Mouse (Mus musculus): ENCODE data around the gene Bcl7b. TPM values are rescaled to one million over a fixed set of nuclear protein-coding genes. Genes with fewer than 3 reads are reported as not detected.
A peak's percentile ranks its signal among the peaks of the same experiment; 100 is the strongest.

Gene Bcl7b
- total and polyA plus RNA-seq, 2 experiments from 2014 or later = 18.5 to 32.5 TPM

GRCm38 (mm10) chr5:135192431-135192830 lies 24.3 kb downstream of the Bcl7b start:
- DNase-seq (ENCODE audit: low spot score) = no peak
- H3K9me3 ChIP-seq (ENCODE audit: low read length) = no peaks in the 10 kb centered on the region
- H3K27me3 ChIP-seq (ENCODE audit: insufficient read depth, low read length) = no peaks in the 10 kb centered on the region
- no peak overlapping the region for H3K9ac ChIP-seq (replicated peaks; ENCODE audit: low read length)
- H3K27ac ChIP-seq = no peak overlapping the region
- H3K4me1 ChIP-seq (ENCODE audit: insufficient read depth, low read length) = peaks cover 17% of the 10 kb centered on the region
- no peak overlapping the region for H3K4me2 ChIP-seq (ENCODE audit: low read depth, low read length)
- TF ChIP-seq CTCF (IDR thresholded peaks at IDR 0.05; ENCODE audit: low read depth) = no peak
- ATAC-seq = no peak
- H3K36me3 ChIP-seq (ENCODE audit: insufficient read depth, low read length) = no peaks in the 10 kb centered on the region
- WGBS = 98% methylated on average over 1 of the region's 1 CpGs
- no peak overlapping the region for H3K4me3 ChIP-seq (ENCODE audit: low read length)

GRCm38 (mm10) chr5:135196367-135196766 lies 28.3 kb downstream of the Bcl7b start:
- no peaks in the 10 kb centered on the region for H3K4me1 ChIP-seq (ENCODE audit: insufficient read depth, low read length)
- no peak overlapping the region for H3K4me2 ChIP-seq (ENCODE audit: low read depth, low read length)
- H3K36me3 ChIP-seq (ENCODE audit: insufficient read depth, low read length) = peaks cover 17% of the 10 kb centered on the region
- no peak for DNase-seq (ENCODE audit: low spot score)
- ATAC-seq = no peak
- no peaks in the 10 kb centered on the region for H3K27me3 ChIP-seq (ENCODE audit: insufficient read depth, low read length)
- no peaks in the 10 kb centered on the region for H3K9me3 ChIP-seq (ENCODE audit: low read length)
- H3K27ac ChIP-seq = no peak overlapping the region
- TF ChIP-seq CTCF (IDR thresholded peaks at IDR 0.05; ENCODE audit: low read depth) = no peak
- H3K4me3 ChIP-seq (ENCODE audit: low read length) = no peak overlapping the region
- H3K9ac ChIP-seq (replicated peaks; ENCODE audit: low read length) = no peak overlapping the region
- WGBS = 72% methylated on average over 6 of the region's 6 CpGs

GRCm38 (mm10) chr5:135202763-135203162 lies 34.7 kb downstream of the Bcl7b start:
- TF ChIP-seq CTCF (IDR thresholded peaks at IDR 0.05; ENCODE audit: low read depth) = no peak
- Histone ChIP-seq H3K9me3 (ENCODE audit: low read length) (no peaks in the 10 kb centered on the region), H3K27me3 (ENCODE audit: insufficient read depth, low read length) (no peaks in the 10 kb centered on the region), H3K36me3 (ENCODE audit: insufficient read depth, low read length) (peaks cover 25% of the 10 kb centered on the region), H3K27ac (no peak overlapping the region), H3K4me1 (ENCODE audit: insufficient read depth, low read length) (no peaks in the 10 kb centered on the region), H3K9ac (replicated peaks; ENCODE audit: low read length) (no peak overlapping the region), H3K4me2 (ENCODE audit: low read depth, low read length) (no peak overlapping the region), H3K4me3 (ENCODE audit: low read length) (no peak overlapping the region)
- ATAC-seq (no peak), DNase-seq (ENCODE audit: low spot score) (no peak)
- WGBS = 89% methylated on average over 3 of the region's 3 CpGs

- no peak overlapping the region for H3K4me3 ChIP-seq (ENCODE audit: low read length)
- no peak for DNase-seq (ENCODE audit: low spot score)
- no peak overlapping the region for H3K9ac ChIP-seq (replicated peaks; ENCODE audit: low read length)
- peaks cover 32% of the 10 kb centered on the region for H3K36me3 ChIP-seq (ENCODE audit: insufficient read depth, low read length)
- no peak overlapping the region for H3K4me2 ChIP-seq (ENCODE audit: low read depth, low read length)
- no peaks in the 10 kb centered on the region for H3K9me3 ChIP-seq (ENCODE audit: low read length)
- H3K4me1 ChIP-seq (ENCODE audit: insufficient read depth, low read length) = no peaks in the 10 kb centered on the region
- peak; percentile 36; the same call in 1 of the 2 replicates for TF ChIP-seq CTCF (IDR thresholded peaks at IDR 0.05; ENCODE audit: low read depth)
- ATAC-seq = no peak
- WGBS = 100% methylated on average over 1 of the region's 1 CpGs
- no peaks in the 10 kb centered on the region for H3K27me3 ChIP-seq (ENCODE audit: insufficient read depth, low read length)
- H3K27ac ChIP-seq = no peak overlapping the region
Observed at GRCm38 (mm10) chr5:135208197-135208596, 40.1 kb downstream of the Bcl7b start.

- Histone ChIP-seq H3K9me3 (ENCODE audit: low read length) (no peaks in the 10 kb centered on the region), H3K27ac (no peak overlapping the region), H3K27me3 (ENCODE audit: insufficient read depth, low read length) (no peaks in the 10 kb centered on the region), H3K4me3 (ENCODE audit: low read length) (no peak overlapping the region), H3K4me1 (ENCODE audit: insufficient read depth, low read length) (no peaks in the 10 kb centered on the region), H3K36me3 (ENCODE audit: insufficient read depth, low read length) (peaks cover 65% of the 10 kb centered on the region), H3K9ac (replicated peaks; ENCODE audit: low read length) (no peak overlapping the region), H3K4me2 (ENCODE audit: low read depth, low read length) (no peak overlapping the region)
- DNase-seq (ENCODE audit: low spot score) = no peak
- WGBS = 87% methylated on average over 6 of the region's 6 CpGs
- no peak for ATAC-seq
- no peak for TF ChIP-seq CTCF (IDR thresholded peaks at IDR 0.05; ENCODE audit: low read depth)
Observed at GRCm38 (mm10) chr5:135216871-135217270, 48.8 kb downstream of the Bcl7b start.

GRCm38 (mm10) chr5:135220941-135221340 lies 52.9 kb downstream of the Bcl7b start:
- Histone ChIP-seq H3K4me3 (ENCODE audit: low read length) (no peak overlapping the region), H3K36me3 (ENCODE audit: insufficient read depth, low read length) (peaks cover 61% of the 10 kb centered on the region), H3K27me3 (ENCODE audit: insufficient read depth, low read length) (no peaks in the 10 kb centered on the region), H3K4me2 (ENCODE audit: low read depth, low read length) (no peak overlapping the region), H3K9me3 (ENCODE audit: low read length) (no peaks in the 10 kb centered on the region), H3K9ac (replicated peaks; ENCODE audit: low read length) (no peak overlapping the region), H3K27ac (no peak overlapping the region), H3K4me1 (ENCODE audit: insufficient read depth, low read length) (no peaks in the 10 kb centered on the region)
- no peak for TF ChIP-seq CTCF (IDR thresholded peaks at IDR 0.05; ENCODE audit: low read depth)
- no peak for DNase-seq (ENCODE audit: low spot score)
- no peak for ATAC-seq

GRCm38 (mm10) chr5:135222066-135222465 lies 54.0 kb downstream of the Bcl7b start:
- ATAC-seq (no peak), DNase-seq (ENCODE audit: low spot score) (no peak)
- H3K4me3 ChIP-seq (ENCODE audit: low read length) = no peak overlapping the region
- H3K27ac ChIP-seq = no peak overlapping the region
- no peak overlapping the region for H3K9ac ChIP-seq (replicated peaks; ENCODE audit: low read length)
- H3K27me3 ChIP-seq (ENCODE audit: insufficient read depth, low read length) = no peaks in the 10 kb centered on the region
- H3K4me2 ChIP-seq (ENCODE audit: low read depth, low read length) = no peak overlapping the region
- 97% methylated on average over 7 of the region's 7 CpGs for WGBS
- H3K9me3 ChIP-seq (ENCODE audit: low read length) = no peaks in the 10 kb centered on the region
- peaks cover 58% of the 10 kb centered on the region for H3K36me3 ChIP-seq (ENCODE audit: insufficient read depth, low read length)
- no peak for TF ChIP-seq CTCF (IDR thresholded peaks at IDR 0.05; ENCODE audit: low read depth)
- H3K4me1 ChIP-seq (ENCODE audit: insufficient read depth, low read length) = no peaks in the 10 kb centered on the region
